Mouse (Mus musculus): ENCODE results near the gene Gin1. TPM values are rescaled to one million over a fixed set of nuclear protein-coding genes. Genes with fewer than 3 reads are reported as not detected.

The Gin1 gene
- polyA plus RNA-seq, 1 experiment from 2014 or later, result 15.4 TPM

GRCm38 (mm10) chr1:97773973-97774372, 4.0 kb downstream of the Gin1 start:
- 96% methylated on average over 2 of the region's 2 CpGs for WGBS

GRCm38 (mm10) chr1:97781674-97782073, 11.7 kb downstream of the Gin1 start:
- H3K27ac ChIP-seq (ENCODE audit: low read length), result no peak overlapping the region
- 95% methylated on average over 7 of the region's 7 CpGs for WGBS
- no peak for ATAC-seq
- no peaks in the 10 kb centered on the region for H3K4me1 ChIP-seq (ENCODE audit: control insufficient read depth, insufficient read depth, low read length)
- no peak overlapping the region for H3K4me3 ChIP-seq (ENCODE audit: low read length)
- no peaks in the 10 kb centered on the region for H3K27me3 ChIP-seq (replicated peaks; ENCODE audit: control insufficient read depth, insufficient read depth, low read length)
- no peak overlapping the region for H3K4me2 ChIP-seq (ENCODE audit: low read depth, low read length)
- H3K36me3 ChIP-seq (ENCODE audit: control insufficient read depth, insufficient read depth, low read length), result no peaks in the 10 kb centered on the region
- H3K9ac ChIP-seq (ENCODE audit: low read depth, low read length), result no peak overlapping the region
- no peaks in the 10 kb centered on the region for H3K9me3 ChIP-seq (ENCODE audit: control insufficient read depth, low read length)

More at GRCm38 (mm10) chr1:97773973-97774372, 4.0 kb downstream of the Gin1 start:
- Histone ChIP-seq H3K27ac (ENCODE audit: low read length) (no peak overlapping the region), H3K27me3 (replicated peaks; ENCODE audit: control insufficient read depth, insufficient read depth, low read length) (no peaks in the 10 kb centered on the region), H3K4me1 (ENCODE audit: control insufficient read depth, insufficient read depth, low read length) (peaks cover 3% of the 10 kb centered on the region), H3K36me3 (ENCODE audit: control insufficient read depth, insufficient read depth, low read length) (no peaks in the 10 kb centered on the region), H3K4me2 (ENCODE audit: low read depth, low read length) (no peak overlapping the region), H3K4me3 (ENCODE audit: low read length) (no peak overlapping the region), H3K9ac (ENCODE audit: low read depth, low read length) (no peak overlapping the region), H3K9me3 (ENCODE audit: control insufficient read depth, low read length) (no peaks in the 10 kb centered on the region)
- no peak for ATAC-seq

GRCm38 (mm10) chr1:97784928-97785327, 15.0 kb downstream of the Gin1 start:
- Histone ChIP-seq H3K36me3 (ENCODE audit: control insufficient read depth, insufficient read depth, low read length) (no peaks in the 10 kb centered on the region), H3K27me3 (replicated peaks; ENCODE audit: control insufficient read depth, insufficient read depth, low read length) (no peaks in the 10 kb centered on the region), H3K4me3 (ENCODE audit: low read length) (no peak overlapping the region), H3K9me3 (ENCODE audit: control insufficient read depth, low read length) (no peaks in the 10 kb centered on the region), H3K27ac (ENCODE audit: low read length) (no peak overlapping the region), H3K4me1 (ENCODE audit: control insufficient read depth, insufficient read depth, low read length) (no peaks in the 10 kb centered on the region), H3K9ac (ENCODE audit: low read depth, low read length) (no peak overlapping the region), H3K4me2 (ENCODE audit: low read depth, low read length) (no peak overlapping the region)
- ATAC-seq, result no peak
- 82% methylated on average over 7 of the region's 7 CpGs for WGBS

- Histone ChIP-seq H3K27me3 (replicated peaks; ENCODE audit: control insufficient read depth, insufficient read depth, low read length) (no peaks in the 10 kb centered on the region), H3K9me3 (ENCODE audit: control insufficient read depth, low read length) (no peaks in the 10 kb centered on the region), H3K36me3 (ENCODE audit: control insufficient read depth, insufficient read depth, low read length) (no peaks in the 10 kb centered on the region), H3K9ac (ENCODE audit: low read depth, low read length) (no peak overlapping the region), H3K4me2 (ENCODE audit: low read depth, low read length) (no peak overlapping the region), H3K4me3 (ENCODE audit: low read length) (no peak overlapping the region), H3K27ac (ENCODE audit: low read length) (no peak overlapping the region), H3K4me1 (ENCODE audit: control insufficient read depth, insufficient read depth, low read length) (no peaks in the 10 kb centered on the region)
- ATAC-seq, result no peak
- 90% methylated on average over 11 of the region's 11 CpGs for WGBS
These were observed 15.9 kb downstream of the Gin1 start for GRCm38 (mm10) chr1:97785685-97786393.

- Histone ChIP-seq H3K4me2 (ENCODE audit: low read depth, low read length) (no peak overlapping the region), H3K9me3 (ENCODE audit: control insufficient read depth, low read length) (no peaks in the 10 kb centered on the region), H3K27ac (ENCODE audit: low read length) (no peak overlapping the region), H3K36me3 (ENCODE audit: control insufficient read depth, insufficient read depth, low read length) (no peaks in the 10 kb centered on the region), H3K4me1 (ENCODE audit: control insufficient read depth, insufficient read depth, low read length) (no peaks in the 10 kb centered on the region), H3K4me3 (ENCODE audit: low read length) (no peak overlapping the region), H3K9ac (ENCODE audit: low read depth, low read length) (no peak overlapping the region), H3K27me3 (replicated peaks; ENCODE audit: control insufficient read depth, insufficient read depth, low read length) (no peaks in the 10 kb centered on the region)
- ATAC-seq, result no peak
- WGBS, result 68% methylated on average over 3 of the region's 3 CpGs
These were observed 17.7 kb downstream of the Gin1 start for GRCm38 (mm10) chr1:97787674-97788073.

- ATAC-seq, result no peak
- Histone ChIP-seq H3K9me3 (ENCODE audit: control insufficient read depth, low read length) (no peaks in the 10 kb centered on the region), H3K27ac (ENCODE audit: low read length) (no peak overlapping the region), H3K9ac (ENCODE audit: low read depth, low read length) (no peak overlapping the region), H3K4me3 (ENCODE audit: low read length) (no peak overlapping the region), H3K27me3 (replicated peaks; ENCODE audit: control insufficient read depth, insufficient read depth, low read length) (no peaks in the 10 kb centered on the region), H3K36me3 (ENCODE audit: control insufficient read depth, insufficient read depth, low read length) (no peaks in the 10 kb centered on the region), H3K4me1 (ENCODE audit: control insufficient read depth, insufficient read depth, low read length) (no peaks in the 10 kb centered on the region), H3K4me2 (ENCODE audit: low read depth, low read length) (no peak overlapping the region)
- 83% methylated on average over 2 of the region's 2 CpGs for WGBS
These were observed 18.5 kb downstream of the Gin1 start for GRCm38 (mm10) chr1:97788490-97788889.

GRCm38 (mm10) chr1:97794110-97794509, 24.1 kb downstream of the Gin1 start:
- no peak for ATAC-seq

GRCm38 (mm10) chr1:97795936-97796335, 26.0 kb downstream of the Gin1 start:
- 61% methylated on average over 9 of the region's 9 CpGs for WGBS
- Histone ChIP-seq H3K27ac (ENCODE audit: low read length) (no peak overlapping the region), H3K4me1 (ENCODE audit: control insufficient read depth, insufficient read depth, low read length) (no peaks in the 10 kb centered on the region), H3K4me2 (ENCODE audit: low read depth, low read length) (no peak overlapping the region), H3K4me3 (ENCODE audit: low read length) (no peak overlapping the region), H3K9ac (ENCODE audit: low read depth, low read length) (no peak overlapping the region), H3K36me3 (ENCODE audit: control insufficient read depth, insufficient read depth, low read length) (no peaks in the 10 kb centered on the region), H3K9me3 (ENCODE audit: control insufficient read depth, low read length) (no peaks in the 10 kb centered on the region; the same call in 1 of the 2 replicates), H3K27me3 (replicated peaks; ENCODE audit: control insufficient read depth, insufficient read depth, low read length) (no peaks in the 10 kb centered on the region)
- no peak for ATAC-seq

More at GRCm38 (mm10) chr1:97794110-97794509, 24.1 kb downstream of the Gin1 start:
- no peak overlapping the region for H3K27ac ChIP-seq (ENCODE audit: low read length)
- no peak overlapping the region for H3K9ac ChIP-seq (ENCODE audit: low read depth, low read length)
- H3K36me3 ChIP-seq (ENCODE audit: control insufficient read depth, insufficient read depth, low read length), result no peaks in the 10 kb centered on the region
- H3K4me3 ChIP-seq (ENCODE audit: low read length), result no peak overlapping the region
- H3K9me3 ChIP-seq (ENCODE audit: control insufficient read depth, low read length), result no peaks in the 10 kb centered on the region
- WGBS, result 82% methylated on average over 3 of the region's 3 CpGs
- no peak overlapping the region for H3K4me2 ChIP-seq (ENCODE audit: low read depth, low read length)
- H3K4me1 ChIP-seq (ENCODE audit: control insufficient read depth, insufficient read depth, low read length), result no peaks in the 10 kb centered on the region
- H3K27me3 ChIP-seq (replicated peaks; ENCODE audit: control insufficient read depth, insufficient read depth, low read length), result no peaks in the 10 kb centered on the region

GRCm38 (mm10) chr1:97802207-97802902, 32.4 kb downstream of the Gin1 start:
- no peak overlapping the region for H3K4me2 ChIP-seq (ENCODE audit: low read depth, low read length)

More at GRCm38 (mm10) chr1:97802207-97802902, 32.4 kb downstream of the Gin1 start:
- 45% methylated on average over 4 of the region's 4 CpGs for WGBS
- ATAC-seq, result no peak
- Histone ChIP-seq H3K27me3 (replicated peaks; ENCODE audit: control insufficient read depth, insufficient read depth, low read length) (no peaks in the 10 kb centered on the region), H3K27ac (ENCODE audit: low read length) (no peak overlapping the region), H3K9me3 (ENCODE audit: control insufficient read depth, low read length) (no peaks in the 10 kb centered on the region; the same call in 1 of the 2 replicates), H3K9ac (ENCODE audit: low read depth, low read length) (no peak overlapping the region), H3K36me3 (ENCODE audit: control insufficient read depth, insufficient read depth, low read length) (no peaks in the 10 kb centered on the region), H3K4me1 (ENCODE audit: control insufficient read depth, insufficient read depth, low read length) (no peaks in the 10 kb centered on the region), H3K4me3 (ENCODE audit: low read length) (no peak overlapping the region)

Measured in intestine, embryonic 16.5 days (tissue).